Mouse (Mus musculus): ENCODE data around the gene AI464131. TPM values are rescaled to one million over a fixed set of nuclear protein-coding genes. Genes with fewer than 3 reads are reported as not detected.

Gene AI464131
- polyA plus RNA-seq (2014; fragmentation: Nextera tagmentation; extraction: Ambion mirVana), result 2.4 and 2.6 TPM in 2 replicates

DNA sequence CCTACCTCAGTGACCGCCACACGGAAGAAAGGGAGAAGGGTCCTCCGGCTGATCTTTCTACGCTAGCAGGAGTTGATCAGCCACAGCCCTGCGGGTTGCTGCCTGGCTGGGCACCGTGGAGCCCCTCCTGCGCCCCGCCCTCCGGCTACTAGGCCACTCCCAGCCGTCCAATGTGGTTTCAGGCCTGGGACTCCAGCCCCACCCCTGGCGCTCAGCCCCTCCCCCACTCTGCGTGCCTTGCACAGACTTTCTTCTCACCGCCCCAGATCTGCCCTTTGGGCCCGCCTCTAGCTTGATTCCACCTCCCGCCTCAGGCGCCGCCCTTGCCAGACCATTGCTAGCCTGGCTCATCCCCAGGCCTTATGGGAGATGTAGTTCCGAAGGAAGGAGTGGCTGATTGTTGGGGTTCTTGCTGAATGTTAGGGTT, at the start of gene AI464131:
AI464131 (minus strand) TSS at position 91 of the 427 bp plus-strand sequence.
- DNase-seq (ENCODE audit: low spot score) (peak; percentile 97), ATAC-seq (peak; percentile 89)
- Histone ChIP-seq H3K27ac (ENCODE audit: low read depth, low read length) (no peak within 1 kb of the TSS), H3K9me3 (replicated peaks; ENCODE audit: control insufficient read depth, low read length) (no peaks in the 10 kb centered on the region), H3K36me3 (ENCODE audit: control insufficient read depth, insufficient read depth, low read length) (no peaks in the 10 kb centered on the region), H3K4me2 (ENCODE audit: low read length) (peak within 1 kb of the TSS; percentile 60), H3K4me1 (ENCODE audit: control insufficient read depth, insufficient read depth, low read length) (peaks cover 18% of the 10 kb centered on the region), H3K27me3 (replicated peaks; ENCODE audit: control insufficient read depth, insufficient read depth, low read length) (peaks cover 33% of the 10 kb centered on the region), H3K4me3 (ENCODE audit: low read depth, low read length) (peak within 1 kb of the TSS; percentile 29), H3K9ac (ENCODE audit: low read length) (peak within 1 kb of the TSS; percentile 51)
- 0% methylated on average over 18 of the region's 18 CpGs for WGBS

DNA sequence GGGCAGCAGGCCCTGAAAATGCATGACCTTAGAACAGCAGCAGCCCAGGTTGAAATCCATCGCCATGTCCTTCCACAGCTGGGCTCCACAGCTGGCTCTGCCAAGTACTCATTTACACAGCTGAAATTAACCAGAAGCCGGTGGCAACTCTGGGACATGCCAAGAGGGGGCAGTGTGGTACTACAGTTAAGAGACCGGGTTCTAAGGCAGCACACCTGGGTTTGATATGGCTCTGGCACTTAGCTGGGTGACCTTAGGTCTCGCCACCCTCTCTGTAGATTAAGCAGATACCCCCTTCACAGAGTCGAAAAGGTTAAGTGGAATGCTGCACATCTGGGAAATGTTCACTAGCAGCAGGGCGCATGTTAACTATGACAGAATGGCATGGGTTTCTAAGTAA, 49.7 kb upstream of the AI464131 start:
- H3K27me3 ChIP-seq (replicated peaks; ENCODE audit: control insufficient read depth, insufficient read depth, low read length), result no peaks in the 10 kb centered on the region
- H3K27ac ChIP-seq (ENCODE audit: low read depth, low read length), result no peak overlapping the region
- no peak overlapping the region for H3K4me3 ChIP-seq (ENCODE audit: low read depth, low read length)
- H3K4me1 ChIP-seq (ENCODE audit: control insufficient read depth, insufficient read depth, low read length), result no peaks in the 10 kb centered on the region; the same call in 1 of the 2 replicates
- 37% methylated on average over 6 of the region's 6 CpGs for WGBS
- H3K9ac ChIP-seq (ENCODE audit: low read length), result no peak overlapping the region
- no peaks in the 10 kb centered on the region for H3K9me3 ChIP-seq (replicated peaks; ENCODE audit: control insufficient read depth, low read length)
- no peaks in the 10 kb centered on the region for H3K36me3 ChIP-seq (ENCODE audit: control insufficient read depth, insufficient read depth, low read length)
- ATAC-seq, result peak; percentile 56
- H3K4me2 ChIP-seq (ENCODE audit: low read length), result no peak overlapping the region
- DNase-seq (ENCODE audit: low spot score), result peak; percentile 77

DNA sequence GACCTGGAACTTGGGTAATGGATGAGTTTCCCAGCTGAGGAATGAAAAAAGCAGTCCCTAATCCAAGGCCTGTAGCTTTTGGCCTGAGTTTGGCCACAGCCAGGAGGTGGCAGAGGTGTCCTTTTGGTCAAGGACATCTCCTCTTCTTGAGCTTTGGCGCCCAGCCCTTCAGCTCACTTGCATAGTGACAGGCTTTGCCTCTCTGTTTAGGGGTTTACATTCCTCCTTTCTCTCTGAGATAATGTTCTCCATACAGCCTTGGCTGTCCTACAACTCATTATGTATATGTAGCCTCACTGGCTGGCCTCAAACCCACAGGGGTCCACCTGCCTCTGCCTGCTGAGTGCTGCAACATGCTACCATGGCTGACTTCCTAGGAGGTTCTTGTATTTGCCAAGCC, 44.2 kb upstream of the AI464131 start:
- no peak for DNase-seq (ENCODE audit: low spot score)
- ATAC-seq, result no peak
- no peak overlapping the region for H3K27ac ChIP-seq (ENCODE audit: low read depth, low read length)
- H3K4me1 ChIP-seq (ENCODE audit: control insufficient read depth, insufficient read depth, low read length), result peaks cover 7% of the 10 kb centered on the region
- no peak overlapping the region for H3K9ac ChIP-seq (ENCODE audit: low read length)
- H3K9me3 ChIP-seq (replicated peaks; ENCODE audit: control insufficient read depth, low read length), result no peaks in the 10 kb centered on the region
- 83% methylated on average over 1 of the region's 1 CpGs for WGBS
- no peak overlapping the region for H3K4me2 ChIP-seq (ENCODE audit: low read length)
- no peak overlapping the region for H3K4me3 ChIP-seq (ENCODE audit: low read depth, low read length)
- no peaks in the 10 kb centered on the region for H3K27me3 ChIP-seq (replicated peaks; ENCODE audit: control insufficient read depth, insufficient read depth, low read length)
- H3K36me3 ChIP-seq (ENCODE audit: control insufficient read depth, insufficient read depth, low read length), result no peaks in the 10 kb centered on the region

DNA sequence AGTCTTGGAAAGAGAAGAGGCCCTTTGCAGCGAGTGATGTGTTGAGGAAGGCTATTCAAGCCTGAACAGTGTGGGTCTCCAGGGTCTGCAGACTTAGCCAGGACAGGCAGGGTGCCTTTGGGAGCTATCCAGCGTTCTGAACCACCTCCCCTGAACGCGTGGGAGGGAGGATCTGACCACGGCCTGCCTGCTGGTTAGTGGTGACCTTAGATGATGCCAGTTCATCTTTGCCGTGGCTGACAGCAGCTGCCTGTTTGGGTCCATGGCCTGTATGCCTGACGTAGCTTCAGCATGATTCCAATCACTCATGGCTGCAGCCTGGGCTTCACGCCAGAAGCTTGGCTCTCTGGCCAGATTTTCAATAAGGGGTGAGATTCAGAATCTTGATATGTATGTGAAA, 43.1 kb upstream of the AI464131 start:
- 16% methylated on average over 8 of the region's 8 CpGs for WGBS
- no peaks in the 10 kb centered on the region for H3K27me3 ChIP-seq (replicated peaks; ENCODE audit: control insufficient read depth, insufficient read depth, low read length)
- peaks cover 7% of the 10 kb centered on the region for H3K4me1 ChIP-seq (ENCODE audit: control insufficient read depth, insufficient read depth, low read length)
- H3K9me3 ChIP-seq (replicated peaks; ENCODE audit: control insufficient read depth, low read length), result no peaks in the 10 kb centered on the region
- H3K4me3 ChIP-seq (ENCODE audit: low read depth, low read length), result no peak overlapping the region
- H3K27ac ChIP-seq (ENCODE audit: low read depth, low read length), result 0 out of 2 replicates have a peak overlapping the region, but pooled peaks have one; percentile 21
- peak; percentile 55 for DNase-seq (ENCODE audit: low spot score)
- no peak for ATAC-seq
- H3K9ac ChIP-seq (ENCODE audit: low read length), result 0 out of 2 replicates have a peak overlapping the region, but pooled peaks have one; percentile 13
- H3K36me3 ChIP-seq (ENCODE audit: control insufficient read depth, insufficient read depth, low read length), result no peaks in the 10 kb centered on the region
- H3K4me2 ChIP-seq (ENCODE audit: low read length), result no peak overlapping the region

DNA sequence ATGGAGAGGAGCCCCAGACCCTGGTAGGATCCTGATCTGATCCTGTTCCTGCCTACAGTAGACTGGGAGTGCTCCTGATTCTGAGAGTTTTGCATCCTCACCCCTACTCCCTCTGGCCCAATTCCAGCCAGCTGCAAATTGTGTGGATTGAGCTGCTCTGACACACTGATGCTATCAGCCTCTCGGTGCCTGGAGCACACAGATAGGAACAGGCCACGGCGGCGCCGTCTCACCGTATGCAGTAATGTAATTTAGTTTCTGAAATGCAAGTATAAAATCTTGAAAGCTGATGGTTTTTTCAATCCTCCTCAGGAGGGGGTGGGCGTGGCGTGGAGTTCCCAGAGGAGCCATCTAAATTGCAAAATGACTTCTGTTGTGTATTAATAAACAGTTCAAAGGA, 39.3 kb upstream of the AI464131 start:
- ATAC-seq, result no peak
- H3K27ac ChIP-seq (ENCODE audit: low read depth, low read length), result no peak overlapping the region
- DNase-seq (ENCODE audit: low spot score), result no peak
- no peaks in the 10 kb centered on the region for H3K36me3 ChIP-seq (ENCODE audit: control insufficient read depth, insufficient read depth, low read length)
- H3K4me1 ChIP-seq (ENCODE audit: control insufficient read depth, insufficient read depth, low read length), result peaks cover 7% of the 10 kb centered on the region
- no peaks in the 10 kb centered on the region for H3K27me3 ChIP-seq (replicated peaks; ENCODE audit: control insufficient read depth, insufficient read depth, low read length)
- WGBS, result 89% methylated on average over 8 of the region's 8 CpGs
- H3K4me2 ChIP-seq (ENCODE audit: low read length), result no peak overlapping the region
- no peak overlapping the region for H3K4me3 ChIP-seq (ENCODE audit: low read depth, low read length)
- no peak overlapping the region for H3K9ac ChIP-seq (ENCODE audit: low read length)
- no peaks in the 10 kb centered on the region for H3K9me3 ChIP-seq (replicated peaks; ENCODE audit: control insufficient read depth, low read length)

DNA sequence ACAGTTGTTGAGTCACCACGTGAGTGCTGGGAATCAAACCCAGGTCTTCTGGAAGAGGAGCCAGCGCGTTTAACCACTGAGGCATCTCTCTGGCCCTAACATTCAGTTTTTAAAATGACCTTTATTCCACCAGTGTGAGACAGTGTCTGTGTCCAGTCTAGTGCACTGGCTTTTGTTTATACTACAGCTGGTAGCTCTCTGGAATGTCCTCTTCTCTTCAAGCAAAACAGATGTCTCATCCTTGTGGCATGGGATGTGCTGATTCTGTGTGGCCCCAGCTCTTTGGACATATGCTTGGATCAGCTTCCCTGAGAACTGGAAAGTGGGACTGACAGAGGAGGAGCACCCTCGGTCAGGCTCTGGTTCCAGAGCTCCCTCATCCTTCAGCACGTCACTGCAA, 32.0 kb upstream of the AI464131 start:
- no peak overlapping the region for H3K4me3 ChIP-seq (ENCODE audit: low read depth, low read length)
- no peak for ATAC-seq
- DNase-seq (ENCODE audit: low spot score), result no peak
- H3K9me3 ChIP-seq (replicated peaks; ENCODE audit: control insufficient read depth, low read length), result no peaks in the 10 kb centered on the region
- H3K4me1 ChIP-seq (ENCODE audit: control insufficient read depth, insufficient read depth, low read length), result no peaks in the 10 kb centered on the region
- H3K9ac ChIP-seq (ENCODE audit: low read length), result no peak overlapping the region
- H3K27me3 ChIP-seq (replicated peaks; ENCODE audit: control insufficient read depth, insufficient read depth, low read length), result no peaks in the 10 kb centered on the region
- WGBS, result 82% methylated on average over 5 of the region's 5 CpGs
- no peak overlapping the region for H3K27ac ChIP-seq (ENCODE audit: low read depth, low read length)
- H3K4me2 ChIP-seq (ENCODE audit: low read length), result no peak overlapping the region
- no peaks in the 10 kb centered on the region for H3K36me3 ChIP-seq (ENCODE audit: control insufficient read depth, insufficient read depth, low read length)

DNA sequence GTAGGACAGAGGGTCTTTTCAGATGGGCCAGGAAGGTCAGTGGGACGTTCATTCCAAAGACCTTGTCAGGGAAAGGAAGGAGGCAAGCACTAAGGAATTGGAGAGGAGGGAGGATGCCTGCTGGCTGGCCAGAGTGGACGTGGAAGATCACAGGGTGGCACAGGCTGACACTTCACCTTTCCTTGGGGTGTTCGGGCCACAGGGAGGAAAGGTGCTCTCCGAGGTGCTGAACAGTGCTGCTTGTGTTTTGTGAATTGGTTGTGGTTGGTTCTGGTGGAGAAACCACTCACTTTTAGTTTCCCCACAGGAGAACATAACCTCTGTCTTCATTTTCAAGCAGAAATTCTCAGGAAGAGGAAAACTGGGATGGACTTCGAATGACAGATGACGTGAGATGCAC, 29.5 kb upstream of the AI464131 start:
- Histone ChIP-seq H3K4me2 (ENCODE audit: low read length) (no peak overlapping the region), H3K4me3 (ENCODE audit: low read depth, low read length) (no peak overlapping the region), H3K4me1 (ENCODE audit: control insufficient read depth, insufficient read depth, low read length) (peaks cover 17% of the 10 kb centered on the region), H3K27ac (ENCODE audit: low read depth, low read length) (no peak overlapping the region), H3K27me3 (replicated peaks; ENCODE audit: control insufficient read depth, insufficient read depth, low read length) (no peaks in the 10 kb centered on the region), H3K9ac (ENCODE audit: low read length) (no peak overlapping the region), H3K36me3 (ENCODE audit: control insufficient read depth, insufficient read depth, low read length) (no peaks in the 10 kb centered on the region), H3K9me3 (replicated peaks; ENCODE audit: control insufficient read depth, low read length) (no peaks in the 10 kb centered on the region)
- DNase-seq (ENCODE audit: low spot score) (no peak), ATAC-seq (no peak)
- WGBS, result 30% methylated on average over 6 of the region's 6 CpGs

DNA sequence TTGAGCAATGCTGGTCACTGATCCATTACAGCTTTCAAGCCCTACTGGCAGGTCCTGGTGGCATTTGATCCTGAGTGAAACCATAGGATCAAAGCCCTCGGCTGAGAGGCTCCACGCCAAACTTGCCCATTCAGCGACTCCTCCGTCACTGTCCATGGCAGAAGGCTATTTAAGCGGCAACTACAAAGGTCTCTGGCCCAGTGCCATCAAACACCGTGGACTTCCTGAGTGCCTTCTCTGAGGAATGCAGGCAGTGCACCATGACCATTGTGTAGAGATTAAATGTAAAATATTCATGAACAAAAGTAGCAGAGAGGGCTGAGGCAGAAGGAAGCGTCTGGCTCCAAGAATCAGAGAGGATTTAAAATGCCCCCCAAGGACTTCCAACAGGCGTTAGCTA, 25.1 kb upstream of the AI464131 start:
- Histone ChIP-seq H3K27me3 (replicated peaks; ENCODE audit: control insufficient read depth, insufficient read depth, low read length) (no peaks in the 10 kb centered on the region), H3K4me3 (ENCODE audit: low read depth, low read length) (no peak overlapping the region), H3K36me3 (ENCODE audit: control insufficient read depth, insufficient read depth, low read length) (no peaks in the 10 kb centered on the region), H3K27ac (ENCODE audit: low read depth, low read length) (0 out of 2 replicates have a peak overlapping the region, but pooled peaks have one; percentile 30), H3K4me2 (ENCODE audit: low read length) (no peak overlapping the region), H3K4me1 (ENCODE audit: control insufficient read depth, insufficient read depth, low read length) (peaks cover 25% of the 10 kb centered on the region), H3K9me3 (replicated peaks; ENCODE audit: control insufficient read depth, low read length) (no peaks in the 10 kb centered on the region), H3K9ac (ENCODE audit: low read length) (no peak overlapping the region)
- DNase-seq (ENCODE audit: low spot score) (peak; percentile 66), ATAC-seq (peak; percentile 38; the same call in 1 of the 2 replicates)
- WGBS, result 11% methylated on average over 8 of the region's 8 CpGs

DNA sequence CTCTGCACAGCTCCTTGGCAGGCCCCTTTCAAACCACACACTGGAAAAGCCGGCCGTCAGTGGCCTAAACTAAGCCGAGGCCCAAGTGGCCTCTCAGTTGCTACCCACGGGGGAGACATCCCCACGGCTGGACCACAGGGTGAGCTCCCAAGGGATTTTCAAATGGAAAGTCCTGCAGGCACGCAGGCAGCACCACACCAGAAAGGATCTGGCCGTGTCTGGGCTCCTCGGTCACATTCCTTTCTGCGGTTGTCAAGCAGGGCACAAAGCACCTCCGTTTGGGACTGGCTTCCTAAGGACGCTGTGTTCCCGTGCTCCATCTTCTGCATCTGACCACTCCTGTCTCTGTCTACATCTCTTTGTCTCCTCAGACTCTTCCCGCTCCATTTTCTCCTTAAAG, 24.2 kb upstream of the AI464131 start:
- DNase-seq (ENCODE audit: low spot score), result peak; percentile 19
- H3K27ac ChIP-seq (ENCODE audit: low read depth, low read length), result peak overlapping the region; percentile 6; the same call in 1 of the 2 replicates
- 18% methylated on average over 13 of the region's 13 CpGs for whole genome bisulfite sequencing
- H3K4me3 ChIP-seq (ENCODE audit: low read depth, low read length), result no peak overlapping the region
- no peaks in the 10 kb centered on the region for H3K27me3 ChIP-seq (replicated peaks; ENCODE audit: control insufficient read depth, insufficient read depth, low read length)
- no peaks in the 10 kb centered on the region for H3K9me3 ChIP-seq (replicated peaks; ENCODE audit: control insufficient read depth, low read length)
- peaks cover 25% of the 10 kb centered on the region for H3K4me1 ChIP-seq (ENCODE audit: control insufficient read depth, insufficient read depth, low read length)
- no peak overlapping the region for H3K4me2 ChIP-seq (ENCODE audit: low read length)
- no peaks in the 10 kb centered on the region for H3K36me3 ChIP-seq (ENCODE audit: control insufficient read depth, insufficient read depth, low read length)
- peak overlapping the region; percentile 5 for H3K9ac ChIP-seq (ENCODE audit: low read length)
- peak; percentile 32; the same call in 1 of the 2 replicates for ATAC-seq
